Mouse (Mus musculus): Measurements from ENCODE around the gene Gm3055.
"Not testable (repeated sequence)": the region's sequence is repeated elsewhere in the genome, so short reads cannot be mapped to it uniquely, and the experiment has no call there.

- not testable (repeated sequence) for TF ChIP-seq CTCF (IDR thresholded peaks at IDR 0.05; ENCODE audit: insufficient read depth, low read length); POLR2A (IDR thresholded peaks at IDR 0.05; ENCODE audit: borderline replicate concordance, extremely low read depth, low read depth, low read length)
Measured at GRCm38 (mm10) chr10:81704531-81705301, 66.2 kb downstream of the Gm3055 start, which contains the start of gene Zfp433.
